Mouse (Mus musculus): Measurements from ENCODE around the gene Gpr179. TPM values are rescaled to one million over a fixed set of nuclear protein-coding genes. Genes with fewer than 3 reads are reported as not detected.

Gpr179 gene
- total and polyA plus RNA-seq, 2 experiments, result not detected

DNA sequence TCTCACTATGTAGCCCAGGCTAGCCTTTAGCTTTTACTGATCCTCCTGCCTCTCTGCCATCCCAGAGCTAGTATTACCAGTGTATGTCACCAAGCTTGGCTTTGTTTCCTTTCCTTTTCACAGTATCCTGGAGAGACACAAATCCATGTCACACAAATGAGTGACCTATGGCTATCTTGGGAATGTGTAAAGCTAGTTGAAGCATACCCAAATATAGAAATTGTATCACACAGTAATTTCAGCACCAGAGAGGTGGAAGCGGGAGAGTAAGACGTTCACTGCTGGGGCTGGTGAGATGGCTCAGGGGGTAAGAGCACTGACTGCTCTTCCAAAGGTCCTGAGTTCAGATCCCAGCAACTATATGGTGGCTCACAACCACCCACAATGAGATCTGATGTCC, 51.9 kb downstream of the Gpr179 start:
- H3K36me3 ChIP-seq (ENCODE audit: control insufficient read depth, insufficient read depth, low read length), result no peaks in the 10 kb centered on the region
- WGBS, result 96% methylated on average over 2 of the region's 2 CpGs
- TF ChIP-seq CTCF (IDR thresholded peaks at IDR 0.05; ENCODE audit: low read depth, low read length), result no peak
- no peak for TF ChIP-seq POLR2A (IDR thresholded peaks at IDR 0.05; ENCODE audit: extremely low read depth, insufficient read depth, low read length)
- no peaks in the 10 kb centered on the region for H3K79me2 ChIP-seq (ENCODE audit: control insufficient read depth, insufficient read depth, low read length)
- no peak overlapping the region for H3K9ac ChIP-seq (ENCODE audit: low read depth, low read length)
- DNase-seq (ENCODE audit: extremely low read depth, low read depth, low spot score), result no peak
- no peak overlapping the region for H3K27ac ChIP-seq (replicated peaks; ENCODE audit: insufficient read depth, low read depth, low read length)
- H3K4me3 ChIP-seq (ENCODE audit: insufficient read depth, low read depth, low read length), result no peak overlapping the region
- no peaks in the 10 kb centered on the region; the same call in 1 of the 2 replicates for H3K4me1 ChIP-seq (ENCODE audit: control insufficient read depth, insufficient read depth, low read length)
- H3K27me3 ChIP-seq (ENCODE audit: control insufficient read depth, insufficient read depth, low read length), result no peaks in the 10 kb centered on the region

DNA sequence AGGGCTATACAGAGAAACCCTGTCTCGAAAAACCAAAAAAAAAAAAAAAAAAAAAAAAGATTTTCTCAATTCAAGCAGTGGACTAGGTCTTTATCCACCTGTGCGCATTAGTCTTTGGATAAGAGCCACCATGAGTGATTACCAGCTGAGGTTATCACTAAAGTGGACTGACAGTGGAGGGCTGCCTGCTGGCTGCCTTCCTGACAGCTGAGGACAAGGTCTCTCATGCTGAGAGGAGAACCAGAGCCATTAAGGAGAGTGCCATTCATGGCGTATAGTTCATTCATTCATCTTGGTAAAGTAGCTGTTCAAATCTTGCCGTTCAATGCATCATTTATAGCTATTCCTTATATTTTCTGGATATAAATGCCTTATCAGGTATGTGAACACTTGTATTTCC, 55.3 kb downstream of the Gpr179 start:
- TF ChIP-seq CTCF (IDR thresholded peaks at IDR 0.05; ENCODE audit: low read depth, low read length) (no peak), POLR2A (IDR thresholded peaks at IDR 0.05; ENCODE audit: extremely low read depth, insufficient read depth, low read length) (no peak)
- 73% methylated on average over 4 of the region's 4 CpGs for WGBS
- no peaks in the 10 kb centered on the region for H3K79me2 ChIP-seq (ENCODE audit: control insufficient read depth, insufficient read depth, low read length)

DNA sequence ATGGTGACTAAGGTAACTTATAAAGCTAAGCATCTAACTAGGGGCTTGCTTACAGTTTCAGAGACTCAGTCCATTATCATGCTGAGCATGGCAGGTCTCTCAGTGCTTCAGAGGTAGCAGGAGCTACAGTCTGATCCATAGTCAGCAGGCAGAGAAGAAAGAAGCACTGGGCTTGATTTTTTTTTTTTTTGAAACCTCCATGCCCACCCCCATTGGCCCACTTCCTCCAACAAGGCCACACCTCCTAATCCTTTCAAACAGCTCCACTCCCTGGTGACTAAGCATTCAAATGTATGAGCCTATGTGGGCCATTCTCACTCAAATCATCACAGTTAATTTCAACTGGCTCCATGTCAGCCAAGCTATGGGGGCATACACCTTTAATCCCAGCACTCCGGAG, 59.1 kb downstream of the Gpr179 start:
- TF ChIP-seq CTCF (IDR thresholded peaks at IDR 0.05; ENCODE audit: low read depth, low read length), result no peak
- no peak for TF ChIP-seq POLR2A (IDR thresholded peaks at IDR 0.05; ENCODE audit: extremely low read depth, insufficient read depth, low read length)
- no peaks in the 10 kb centered on the region for H3K4me1 ChIP-seq (ENCODE audit: control insufficient read depth, insufficient read depth, low read length)
- H3K9ac ChIP-seq (ENCODE audit: low read depth, low read length), result no peak overlapping the region
- no peak overlapping the region for H3K4me3 ChIP-seq (ENCODE audit: insufficient read depth, low read depth, low read length)
- WGBS, result 100% methylated on average over 1 of the region's 1 CpGs
- no peak overlapping the region for H3K27ac ChIP-seq (replicated peaks; ENCODE audit: insufficient read depth, low read depth, low read length)
- no peaks in the 10 kb centered on the region for H3K79me2 ChIP-seq (ENCODE audit: control insufficient read depth, insufficient read depth, low read length)
- H3K27me3 ChIP-seq (ENCODE audit: control insufficient read depth, insufficient read depth, low read length), result no peaks in the 10 kb centered on the region
- no peak for DNase-seq (ENCODE audit: extremely low read depth, low read depth, low spot score)
- H3K36me3 ChIP-seq (ENCODE audit: control insufficient read depth, insufficient read depth, low read length), result no peaks in the 10 kb centered on the region

More for the DNA sequence above, 55.3 kb downstream of the Gpr179 start:
- no peak for DNase-seq (ENCODE audit: extremely low read depth, low read depth, low spot score)
- Histone ChIP-seq H3K4me1 (ENCODE audit: control insufficient read depth, insufficient read depth, low read length) (no peaks in the 10 kb centered on the region), H3K36me3 (ENCODE audit: control insufficient read depth, insufficient read depth, low read length) (no peaks in the 10 kb centered on the region), H3K27me3 (ENCODE audit: control insufficient read depth, insufficient read depth, low read length) (no peaks in the 10 kb centered on the region), H3K4me3 (ENCODE audit: insufficient read depth, low read depth, low read length) (no peak overlapping the region), H3K9ac (ENCODE audit: low read depth, low read length) (no peak overlapping the region), H3K27ac (replicated peaks; ENCODE audit: insufficient read depth, low read depth, low read length) (no peak overlapping the region)

DNA sequence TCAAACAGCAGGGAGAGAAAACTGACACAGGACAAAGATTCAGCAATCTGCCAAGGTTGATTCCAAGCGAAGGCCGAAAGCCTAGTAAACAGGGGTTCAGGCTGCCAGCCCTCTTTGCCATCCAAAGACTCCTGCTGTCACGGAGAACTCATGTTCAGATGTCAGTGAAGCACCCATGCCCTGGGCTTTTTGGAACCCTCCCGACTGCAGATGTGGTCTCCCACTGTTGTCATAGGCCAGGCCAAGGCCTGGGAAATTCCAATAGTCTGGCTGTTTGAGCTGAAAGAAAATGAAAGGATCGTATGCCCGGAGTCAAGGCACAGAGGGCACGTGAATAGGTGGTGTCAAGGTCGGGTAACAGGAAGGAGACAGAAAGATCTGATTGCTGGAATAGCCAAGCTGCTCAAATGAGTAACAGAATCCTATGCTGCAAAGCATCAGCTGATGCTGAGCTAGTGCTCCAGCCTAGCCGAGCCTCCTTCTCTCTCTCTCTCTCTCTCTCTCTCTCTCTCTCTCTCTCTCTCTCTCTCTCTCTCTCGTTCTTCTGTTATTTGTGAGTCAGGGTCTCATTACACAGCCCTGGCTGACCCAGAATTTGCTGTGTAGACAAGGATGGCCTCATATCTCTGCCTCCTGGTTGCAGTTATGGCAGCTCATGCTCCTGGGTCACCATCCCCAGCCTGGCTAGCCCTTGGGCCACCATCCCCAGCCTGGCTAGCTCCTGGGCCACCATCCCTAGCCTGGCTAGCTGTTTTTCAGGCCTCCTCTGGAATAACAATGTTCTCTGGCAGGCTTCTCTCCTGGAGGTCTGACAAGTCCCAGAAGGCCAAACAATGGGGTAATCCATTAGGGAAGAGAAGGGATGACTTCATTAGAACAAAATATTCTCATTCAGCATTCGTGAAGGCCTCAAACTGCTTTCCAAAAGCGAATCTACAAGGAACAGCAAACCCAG, 62.3 kb downstream of the Gpr179 start:
- Histone ChIP-seq H3K4me3 (ENCODE audit: insufficient read depth, low read depth, low read length) (no peak overlapping the region), H3K27me3 (ENCODE audit: control insufficient read depth, insufficient read depth, low read length) (no peaks in the 10 kb centered on the region), H3K9ac (ENCODE audit: low read depth, low read length) (no peak overlapping the region), H3K27ac (replicated peaks; ENCODE audit: insufficient read depth, low read depth, low read length) (no peak overlapping the region), H3K79me2 (ENCODE audit: control insufficient read depth, insufficient read depth, low read length) (no peaks in the 10 kb centered on the region), H3K4me1 (ENCODE audit: control insufficient read depth, insufficient read depth, low read length) (no peaks in the 10 kb centered on the region), H3K36me3 (ENCODE audit: control insufficient read depth, insufficient read depth, low read length) (no peaks in the 10 kb centered on the region)
- no peak for TF ChIP-seq POLR2A (IDR thresholded peaks at IDR 0.05; ENCODE audit: extremely low read depth, insufficient read depth, low read length)
- no peak for TF ChIP-seq CTCF (IDR thresholded peaks at IDR 0.05; ENCODE audit: low read depth, low read length)
- 65% methylated on average over 12 of the region's 12 CpGs for WGBS
- DNase-seq (ENCODE audit: extremely low read depth, low read depth, low spot score), result no peak

DNA sequence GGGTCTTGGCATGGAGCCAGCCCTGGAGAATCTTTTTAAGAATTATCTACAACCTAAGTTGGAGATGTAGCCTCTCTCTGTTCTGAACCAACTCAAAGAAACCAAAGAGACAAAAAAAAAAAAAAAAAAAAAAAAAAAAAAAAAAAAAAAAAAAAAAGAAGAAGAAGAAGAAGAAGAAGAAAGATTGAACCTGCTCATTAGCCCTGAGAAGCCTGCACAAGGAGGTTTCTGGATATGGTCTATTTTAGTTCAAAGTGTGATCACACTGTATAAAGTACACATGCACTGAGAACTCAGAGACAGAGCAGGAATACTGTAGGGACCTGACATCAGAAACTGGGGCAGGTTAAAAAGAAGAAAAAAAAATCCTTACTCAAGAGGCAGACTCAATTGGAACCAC, 64.2 kb downstream of the Gpr179 start:
- Histone ChIP-seq H3K27me3 (ENCODE audit: control insufficient read depth, insufficient read depth, low read length) (no peaks in the 10 kb centered on the region), H3K36me3 (ENCODE audit: control insufficient read depth, insufficient read depth, low read length) (no peaks in the 10 kb centered on the region), H3K79me2 (ENCODE audit: control insufficient read depth, insufficient read depth, low read length) (no peaks in the 10 kb centered on the region), H3K9ac (ENCODE audit: low read depth, low read length) (no peak overlapping the region), H3K4me3 (ENCODE audit: insufficient read depth, low read depth, low read length) (no peak overlapping the region), H3K4me1 (ENCODE audit: control insufficient read depth, insufficient read depth, low read length) (no peaks in the 10 kb centered on the region), H3K27ac (replicated peaks; ENCODE audit: insufficient read depth, low read depth, low read length) (no peak overlapping the region)
- no peak for DNase-seq (ENCODE audit: extremely low read depth, low read depth, low spot score)
- no peak for TF ChIP-seq POLR2A (IDR thresholded peaks at IDR 0.05; ENCODE audit: extremely low read depth, insufficient read depth, low read length)
- no peak for TF ChIP-seq CTCF (IDR thresholded peaks at IDR 0.05; ENCODE audit: low read depth, low read length)

DNA sequence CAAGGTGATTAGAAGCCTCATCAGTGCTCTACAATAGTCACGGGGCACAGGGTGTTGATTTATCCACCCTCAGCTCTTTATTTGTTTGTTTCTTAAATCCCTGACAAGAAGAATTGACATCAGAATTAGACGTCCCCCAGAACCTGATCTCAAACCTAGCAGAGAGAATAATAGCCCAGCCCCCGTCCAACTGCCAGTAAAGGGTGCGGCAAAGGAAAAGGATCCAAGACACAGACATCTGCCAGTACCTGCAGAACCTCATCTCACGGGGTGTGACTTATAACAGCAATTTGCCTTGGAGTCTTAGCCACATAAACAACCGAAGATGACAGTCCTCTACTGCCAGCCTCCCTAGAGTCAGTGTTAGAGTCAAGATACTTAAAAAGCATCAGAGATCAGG, 64.9 kb downstream of the Gpr179 start:
- 68% methylated on average over 6 of the region's 6 CpGs for WGBS
- no peaks in the 10 kb centered on the region for H3K79me2 ChIP-seq (ENCODE audit: control insufficient read depth, insufficient read depth, low read length)
- TF ChIP-seq POLR2A (IDR thresholded peaks at IDR 0.05; ENCODE audit: extremely low read depth, insufficient read depth, low read length) (no peak), CTCF (IDR thresholded peaks at IDR 0.05; ENCODE audit: low read depth, low read length) (no peak)
- no peak overlapping the region for H3K27ac ChIP-seq (replicated peaks; ENCODE audit: insufficient read depth, low read depth, low read length)
- H3K4me1 ChIP-seq (ENCODE audit: control insufficient read depth, insufficient read depth, low read length), result no peaks in the 10 kb centered on the region
- no peak overlapping the region for H3K4me3 ChIP-seq (ENCODE audit: insufficient read depth, low read depth, low read length)
- no peaks in the 10 kb centered on the region for H3K36me3 ChIP-seq (ENCODE audit: control insufficient read depth, insufficient read depth, low read length)
- DNase-seq (ENCODE audit: extremely low read depth, low read depth, low spot score), result no peak
- H3K9ac ChIP-seq (ENCODE audit: low read depth, low read length), result no peak overlapping the region
- no peaks in the 10 kb centered on the region for H3K27me3 ChIP-seq (ENCODE audit: control insufficient read depth, insufficient read depth, low read length)
